Mouse (Mus musculus): ENCODE data around the gene Defb39. TPM values are rescaled to one million over a fixed set of nuclear protein-coding genes. Genes with fewer than 3 reads are reported as not detected.

Defb39 gene
- total RNA-seq (2014; fragmentation: Nextera tagmentation) = not detected in 2 replicates
- not detected in 2 replicates for total RNA-seq (2017)

GRCm38 (mm10) chr8:19064710-19065109, at the start of gene Defb39:
Defb39 (minus strand) TSS chr8:19064810.
- ATAC-seq (replicated peaks; ENCODE audit: poor library complexity, severe bottlenecking) = no peak

GRCm38 (mm10) chr8:19066013-19066412, 1.4 kb upstream of the Defb39 start:
- ATAC-seq (replicated peaks; ENCODE audit: poor library complexity, severe bottlenecking) = no peak

GRCm38 (mm10) chr8:19062891-19063290, 1.7 kb downstream of the Defb39 start:
- no peak for ATAC-seq (replicated peaks; ENCODE audit: poor library complexity, severe bottlenecking)

- ATAC-seq (replicated peaks; ENCODE audit: poor library complexity, severe bottlenecking) = no peak
These were observed 19.4 kb downstream of the Defb39 start for GRCm38 (mm10) chr8:19045242-19045641.

DNA sequence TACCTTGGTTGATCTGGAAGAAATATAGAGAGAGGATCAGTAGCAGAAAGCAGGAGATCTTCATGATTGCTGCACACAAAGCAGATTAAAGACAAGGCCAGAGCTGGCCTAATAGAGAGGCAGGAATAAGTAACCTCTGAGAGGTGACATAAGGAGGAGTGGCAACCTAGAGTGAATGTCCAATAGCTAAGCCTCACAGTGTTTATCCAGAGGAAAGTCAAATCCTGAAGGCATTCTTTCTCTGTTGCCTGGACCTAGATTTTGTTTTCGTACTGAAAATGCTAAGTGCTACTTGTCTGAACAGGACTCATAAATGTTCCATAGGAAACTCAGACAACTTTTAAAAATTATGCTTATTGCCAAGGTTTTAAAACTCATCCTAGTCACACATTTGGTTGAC, 38.1 kb downstream of the Defb39 start, which contains the start of gene Defb38:
Defb38 (minus strand) TSS at position 101 of the 400 bp plus-strand sequence.
- no peak for ATAC-seq (replicated peaks; ENCODE audit: poor library complexity, severe bottlenecking)

Other genes starting within 250 kb of the Defb39 start
- gene Defb40, start 86.6 kb downstream of the Defb39 start, total RNA-seq (2014; fragmentation: Nextera tagmentation) = not detected in 2 replicates
- not detected in 2 replicates for gene Defb40, start 86.6 kb downstream of the Defb39 start, total RNA-seq (2017)
- gene Defb37, start 73.8 kb downstream of the Defb39 start, total RNA-seq (2014; fragmentation: Nextera tagmentation) = not detected in 2 replicates
- not detected in 2 replicates for gene Defb37, start 73.8 kb downstream of the Defb39 start, total RNA-seq (2017)
- not detected in 2 replicates for gene Defb38, start 38.2 kb downstream of the Defb39 start, total RNA-seq (2014; fragmentation: Nextera tagmentation)
- not detected in 2 replicates for gene Defb38, start 38.2 kb downstream of the Defb39 start, total RNA-seq (2017)
- not detected in 2 replicates for gene Defb12, start 50.0 kb upstream of the Defb39 start, total RNA-seq (2014; fragmentation: Nextera tagmentation)
- not detected in 2 replicates for gene Defb12, start 50.0 kb upstream of the Defb39 start, total RNA-seq (2017)
- not detected in 2 replicates for gene Defb34, start 58.9 kb upstream of the Defb39 start, total RNA-seq (2014; fragmentation: Nextera tagmentation)
- not detected in 2 replicates for gene Defb34, start 58.9 kb upstream of the Defb39 start, total RNA-seq (2017)
- gene Gm45826, start 76.0 kb upstream of the Defb39 start, total RNA-seq (2014; fragmentation: Nextera tagmentation) = not detected in 2 replicates
- gene Gm45826, start 76.0 kb upstream of the Defb39 start, total RNA-seq (2017) = not detected in 2 replicates
- gene Defb14, start 129.5 kb upstream of the Defb39 start, total RNA-seq (2014; fragmentation: Nextera tagmentation) = not detected in 2 replicates
- not detected in 2 replicates for gene Defb14, start 129.5 kb upstream of the Defb39 start, total RNA-seq (2017)
- gene Defb4, start 133.9 kb upstream of the Defb39 start, total RNA-seq (2014; fragmentation: Nextera tagmentation) = not detected in 2 replicates
- gene Defb4, start 133.9 kb upstream of the Defb39 start, total RNA-seq (2017) = not detected in 2 replicates
- gene Defb6, start 160.7 kb upstream of the Defb39 start, total RNA-seq (2014; fragmentation: Nextera tagmentation) = not detected in 2 replicates
- not detected in 2 replicates for gene Defb6, start 160.7 kb upstream of the Defb39 start, total RNA-seq (2017)
- not detected in 2 replicates for gene Defb46, start 175.1 kb upstream of the Defb39 start, total RNA-seq (2014; fragmentation: Nextera tagmentation)
- not detected in 2 replicates for gene Defb46, start 175.1 kb upstream of the Defb39 start, total RNA-seq (2017)
- gene Defb5, start 182.8 kb upstream of the Defb39 start, total RNA-seq (2014; fragmentation: Nextera tagmentation) = not detected in 2 replicates
- not detected in 2 replicates for gene Defb5, start 182.8 kb upstream of the Defb39 start, total RNA-seq (2017)
- not detected in 2 replicates for gene Defb3, start 228.6 kb upstream of the Defb39 start, total RNA-seq (2014; fragmentation: Nextera tagmentation)
- gene Defb3, start 228.6 kb upstream of the Defb39 start, total RNA-seq (2017) = not detected in 2 replicates